Mouse (Mus musculus): ENCODE results near the gene Terb2.

DNA sequence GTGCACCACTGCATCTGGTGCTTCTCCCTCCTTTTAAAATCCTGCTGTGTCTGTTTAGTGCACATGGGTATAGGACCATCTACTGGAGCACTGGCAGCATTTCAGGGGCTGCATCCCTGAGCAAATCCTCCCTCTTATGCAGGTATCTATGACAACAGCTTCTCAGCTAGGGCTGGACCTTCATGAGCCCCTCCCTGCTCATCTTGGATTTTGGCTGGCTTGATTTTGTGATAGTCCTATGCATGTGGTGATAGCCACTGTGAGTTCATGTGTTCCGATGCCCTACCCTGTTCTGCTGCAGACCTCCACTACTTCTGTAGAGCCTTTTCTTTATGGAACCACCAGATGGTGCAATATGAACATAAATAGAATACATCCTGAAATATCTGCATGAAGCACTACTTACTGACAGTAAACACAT, 8.4 kb downstream of the Terb2 start:
- TF ChIP-seq CTCF (IDR thresholded peaks at IDR 0.05) (peak; percentile 67), EP300 (IDR thresholded peaks at IDR 0.05) (no peak)
